Mouse (Mus musculus) MEL (cell line): ENCODE data around the gene Tll1. TPM values are rescaled to one million over a fixed set of nuclear protein-coding genes. Genes with fewer than 3 reads are reported as not detected.

Experiments
- DNase-seq: peaks from one replicate; pipeline ENCODE4 v3.0.0; 2011; ENCODE audit warnings: low read depth, low spot score
- H3K27ac ChIP-seq: 2 replicates; pipeline ENCODE4 v1.5.1; 2012; ENCODE audit warnings: low read depth, mild to moderate bottlenecking, control low read depth, low read length, moderate library complexity; ENCODE audit not compliant: control insufficient read depth
- H3K27me3 ChIP-seq, 2 experiments: fragments of 150-350 bp in 1 of 2; sonication (generic) in 1 of 2; 2 replicates each; pipeline ENCODE4 v1.6.1; 2012; ENCODE audit warnings: low read length in 2 of 2, mild to moderate bottlenecking in 2 of 2, improper control_type of control experiment in 1 of 2, moderate library complexity in 1 of 2; ENCODE audit not compliant: insufficient read depth in 2 of 2, control insufficient read depth in 1 of 2
- H3K36me3 ChIP-seq, 2 experiments: 2 replicates each; pipeline ENCODE4 v1.6.1; 2012 to 2014; ENCODE audit warnings: low read length in 2 of 2, improper control_type of control experiment in 1 of 2, inconsistent platforms in 1 of 2, mild to moderate bottlenecking in 1 of 2; ENCODE audit not compliant: insufficient read depth in 2 of 2, control insufficient read depth in 1 of 2
- H3K4me1 ChIP-seq, 2 experiments: fragments of 150-350 bp in 1 of 2; sonication (generic) in 1 of 2; 2 replicates each; pipeline ENCODE4 v1.6.1; 2012; ENCODE audit warnings: low read length in 2 of 2, improper control_type of control experiment in 1 of 2, mild to moderate bottlenecking in 1 of 2; ENCODE audit not compliant: insufficient read depth in 2 of 2, control insufficient read depth in 1 of 2
- H3K4me3 ChIP-seq, 2 experiments: fragments of 150-350 bp in 1 of 2; sonication (generic) in 1 of 2; 2 replicates each; pipeline ENCODE4 v1.5.1; 2012; ENCODE audit warnings: low read depth in 2 of 2, low read length in 2 of 2, mild to moderate bottlenecking in 2 of 2, moderate library complexity in 2 of 2, control low read depth in 1 of 2, improper control_type of control experiment in 1 of 2; ENCODE audit not compliant: control insufficient read depth in 1 of 2, insufficient read depth in 1 of 2
- H3K79me2 ChIP-seq: 2 replicates; pipeline ENCODE4 v1.6.1; 2012; ENCODE audit warnings: mild to moderate bottlenecking, low read length, moderate library complexity; ENCODE audit not compliant: control insufficient read depth, poor library complexity, insufficient read depth
- H3K9ac ChIP-seq: 2 replicates; pipeline ENCODE4 v1.6.1; 2012; ENCODE audit warnings: low read depth, mild to moderate bottlenecking, control low read depth, low read length, moderate library complexity; ENCODE audit not compliant: control insufficient read depth, poor library complexity, severe bottlenecking
- H3K9me3 ChIP-seq: fragments of 150-350 bp; sonication (generic); replicated peaks from 2 replicates; pipeline ENCODE4 v1.6.1; 2012; ENCODE audit warnings: mild to moderate bottlenecking, low read length, improper control_type of control experiment, moderate library complexity; ENCODE audit not compliant: insufficient read depth
- BHLHE40 ChIP-seq: IDR thresholded peaks from 2 replicates; pipeline ENCODE4 v1.6.1; 2012; ENCODE audit warnings: low read depth, mild to moderate bottlenecking, inconsistent platforms, low read length, improper control_type of control experiment, borderline replicate concordance
- CHD1 ChIP-seq: IDR thresholded peaks from 2 replicates; pipeline ENCODE4 v1.6.1; 2012; ENCODE audit warnings: low read depth, mild to moderate bottlenecking, inconsistent platforms, low read length, improper control_type of control experiment
- CHD2 ChIP-seq: IDR thresholded peaks from 2 replicates; pipeline ENCODE4 v1.6.1; 2011; ENCODE audit warnings: low read length, improper control_type of control experiment
- CTCF ChIP-seq, 3 experiments: IDR thresholded peaks in 2 of 3; conservative IDR thresholded peaks in 1 of 3; 2 replicates each; pipeline ENCODE4 v1.5.1; 2011 to 2012; ENCODE audit warnings: low read length in 3 of 3, low read depth in 2 of 3, mild to moderate bottlenecking in 2 of 3, improper control_type of control experiment in 1 of 3, inconsistent platforms in 1 of 3, mixed read lengths in 1 of 3, moderate library complexity in 1 of 3; ENCODE audit not compliant: control insufficient read depth in 1 of 3, insufficient read depth in 1 of 3, poor library complexity in 1 of 3, severe bottlenecking in 1 of 3
- ETS1 ChIP-seq: IDR thresholded peaks from 2 replicates; pipeline ENCODE4 v1.6.1; 2012; ENCODE audit warnings: low read depth, mild to moderate bottlenecking, inconsistent platforms, low read length, improper control_type of control experiment, moderate library complexity
- GABPA ChIP-seq: IDR thresholded peaks from 2 replicates; pipeline ENCODE4 v1.6.1; 2012; ENCODE audit warnings: low read depth, mild to moderate bottlenecking, inconsistent platforms, low read length, improper control_type of control experiment, moderate library complexity
- HCFC1 ChIP-seq: IDR thresholded peaks from 2 replicates; pipeline ENCODE4 v1.6.1; 2012; ENCODE audit warnings: low read depth, mild to moderate bottlenecking, inconsistent platforms, low read length, improper control_type of control experiment, moderate library complexity
- JUND ChIP-seq: IDR thresholded peaks from 2 replicates; pipeline ENCODE4 v1.6.1; 2011; ENCODE audit warnings: low read depth, mild to moderate bottlenecking, improper control_type of control experiment, low read length
- KAT2A ChIP-seq: conservative IDR thresholded peaks from 2 replicates; pipeline ENCODE4 v1.6.1; 2012; ENCODE audit warnings: low read depth, low read length, improper control_type of control experiment, inconsistent platforms
- MAFK ChIP-seq: IDR thresholded peaks from 2 replicates; pipeline ENCODE4 v1.6.1; 2011; ENCODE audit warnings: low read depth, mild to moderate bottlenecking, low read length, improper control_type of control experiment, borderline replicate concordance
- MAZ ChIP-seq: IDR thresholded peaks from 2 replicates; pipeline ENCODE4 v1.6.1; 2012; ENCODE audit warnings: low read depth, mild to moderate bottlenecking, inconsistent platforms, low read length, improper control_type of control experiment
- MXI1 ChIP-seq: IDR thresholded peaks from 2 replicates; pipeline ENCODE4 v1.6.1; 2011; ENCODE audit warnings: mild to moderate bottlenecking, low read depth, low read length, improper control_type of control experiment
- MYB ChIP-seq: IDR thresholded peaks from 2 replicates; pipeline ENCODE4 v1.6.1; 2011; ENCODE audit warnings: mild to moderate bottlenecking, low read depth, low read length, improper control_type of control experiment
- MYC ChIP-seq: IDR thresholded peaks from 2 replicates; pipeline ENCODE4 v1.6.1; 2011; ENCODE audit warnings: low read depth, mild to moderate bottlenecking, low read length, improper control_type of control experiment, moderate library complexity
- NRF1 ChIP-seq: IDR thresholded peaks from 2 replicates; pipeline ENCODE4 v1.6.1; 2014; ENCODE audit warnings: low read depth, mild to moderate bottlenecking, inconsistent platforms, low read length, improper control_type of control experiment, moderate library complexity; ENCODE audit not compliant: poor library complexity, insufficient read depth, severe bottlenecking
- POLR2AphosphoS2 ChIP-seq: IDR thresholded peaks from 2 replicates; pipeline ENCODE4 v1.6.1; 2011; ENCODE audit warnings: low read length, improper control_type of control experiment
- POLR2AphosphoS5 ChIP-seq: IDR thresholded peaks from 2 replicates; pipeline ENCODE4 v1.6.1; 2012; ENCODE audit warnings: low read depth, borderline replicate concordance, mild to moderate bottlenecking, inconsistent platforms, low read length, moderate library complexity, mixed read lengths
- RAD21 ChIP-seq: IDR thresholded peaks from 2 replicates; pipeline ENCODE4 v1.6.1; 2011; ENCODE audit warnings: mild to moderate bottlenecking, low read depth, low read length, improper control_type of control experiment
- RCOR1 ChIP-seq: IDR thresholded peaks from 2 replicates; pipeline ENCODE4 v1.6.1; 2012; ENCODE audit warnings: low read depth, mild to moderate bottlenecking, inconsistent platforms, low read length, improper control_type of control experiment
- SIN3A ChIP-seq: IDR thresholded peaks from 2 replicates; pipeline ENCODE4 v1.6.1; 2012; ENCODE audit warnings: low read length, improper control_type of control experiment, inconsistent platforms
- SMC3 ChIP-seq: IDR thresholded peaks from 2 replicates; pipeline ENCODE4 v1.6.1; 2011; ENCODE audit warnings: low read depth, low read length, improper control_type of control experiment
- TAL1 ChIP-seq: IDR thresholded peaks from 2 replicates; pipeline ENCODE4 v1.6.1; 2012; ENCODE audit warnings: mild to moderate bottlenecking, inconsistent platforms, low read length, moderate library complexity, mixed read lengths
- TBP ChIP-seq: IDR thresholded peaks from 2 replicates; pipeline ENCODE4 v1.8.0; 2011; ENCODE audit warnings: low read depth, low read length, improper control_type of control experiment
- UBTF ChIP-seq: IDR thresholded peaks from 2 replicates; pipeline ENCODE4 v1.6.1; 2012; ENCODE audit warnings: low read depth, mild to moderate bottlenecking, inconsistent platforms, low read length, improper control_type of control experiment, moderate library complexity, borderline replicate concordance; ENCODE audit not compliant: insufficient read depth
- USF1 ChIP-seq: IDR thresholded peaks from 2 replicates; pipeline ENCODE4 v1.6.1; 2014; ENCODE audit warnings: low read depth, mild to moderate bottlenecking, inconsistent platforms, low read length, improper control_type of control experiment, moderate library complexity
- ZC3H11A ChIP-seq: IDR thresholded peaks from 2 replicates; pipeline ENCODE4 v1.6.1; 2012; ENCODE audit warnings: low read depth, mild to moderate bottlenecking, inconsistent platforms, low read length, improper control_type of control experiment
- ZKSCAN1 ChIP-seq: IDR thresholded peaks from 2 replicates; pipeline ENCODE4 v1.6.1; 2012; ENCODE audit warnings: low read depth, mild to moderate bottlenecking, inconsistent platforms, low read length, improper control_type of control experiment, moderate library complexity
- ZMIZ1 ChIP-seq: IDR thresholded peaks from 2 replicates; pipeline ENCODE4 v1.6.1; 2012; ENCODE audit warnings: low read depth, mild to moderate bottlenecking, inconsistent platforms, low read length, improper control_type of control experiment, moderate library complexity
- ZNF384 ChIP-seq: IDR thresholded peaks from 2 replicates; pipeline ENCODE4 v1.6.1; 2012; ENCODE audit warnings: low read depth, mild to moderate bottlenecking, inconsistent platforms, low read length, improper control_type of control experiment
- polyA plus RNA-seq, 2 experiments: library from polyadenylated mRNA; stranded (reverse) in 1 of 2; unstranded in 1 of 2; fragments of >175 nt in 1 of 2; fragments of >200 nt in 1 of 2; gene quantifications; 2 replicates each; pipeline versions ENCODE4 v1.2.1 to v1.2.4; 2012; ENCODE audit warnings: low replicate concordance in 2 of 2, low read depth in 1 of 2; ENCODE audit not compliant: insufficient read length in 2 of 2, insufficient read depth in 1 of 2, missing spikeins in 1 of 2
- total RNA-seq: library from RNA; depleted of rRNA; stranded (reverse); fragments of 300-350 nt; gene quantifications from 2 replicates; pipeline ENCODE4 v1.2.3, GENCODE M21; 2012

Tll1 gene
- total and polyA plus RNA-seq, 3 experiments = not detected

GRCm38 (mm10) chr8:64204801-64205311 lies 1.2 kb downstream of the Tll1 start:
- H3K36me3 ChIP-seq = no peaks in the 10 kb centered on the region
- H3K4me3 ChIP-seq = no peak overlapping the region
- H3K9ac ChIP-seq = no peak overlapping the region
- H3K27me3 ChIP-seq = no peaks in the 10 kb centered on the region
- H3K79me2 ChIP-seq = no peaks in the 10 kb centered on the region
- no peaks in the 10 kb centered on the region for H3K9me3 ChIP-seq
- no peak overlapping the region for H3K27ac ChIP-seq
- TF ChIP-seq ZNF384 = no peak
- no peak for TF ChIP-seq ETS1
- TF ChIP-seq SMC3 = no peak
- no peak for TF ChIP-seq BHLHE40
- TF ChIP-seq MYC = no peak
- TF ChIP-seq POLR2AphosphoS2 = no peak
- no peak for TF ChIP-seq RCOR1
- TF ChIP-seq CHD1 = no peak
- no peak for TF ChIP-seq HCFC1
- TF ChIP-seq MXI1 = no peak
- no peak for TF ChIP-seq ZKSCAN1
- no peak for TF ChIP-seq SIN3A
- no peak for TF ChIP-seq CHD2
- TF ChIP-seq ZMIZ1 = no peak
- TF ChIP-seq JUND = no peak
- no peak for TF ChIP-seq TBP
- DNase-seq = no peak
- no peaks in the 10 kb centered on the region for H3K4me1 ChIP-seq

GRCm38 (mm10) chr8:64204167-64204566 lies 1.9 kb downstream of the Tll1 start:
- Histone ChIP-seq H3K79me2 (no peaks in the 10 kb centered on the region), H3K27ac (no peak overlapping the region), H3K27me3 (no peaks in the 10 kb centered on the region), H3K4me1 (no peaks in the 10 kb centered on the region), H3K36me3 (no peaks in the 10 kb centered on the region), H3K9me3 (no peaks in the 10 kb centered on the region), H3K4me3 (no peak overlapping the region), H3K9ac (no peak overlapping the region)
- TF ChIP-seq POLR2AphosphoS5 = no peak
- no peak for TF ChIP-seq MYC
- TF ChIP-seq MAZ = no peak
- no peak for TF ChIP-seq TAL1
- no peak for TF ChIP-seq CTCF (IDR thresholded peaks at IDR 0.05 in 2 of 3, conservative IDR thresholded peaks at IDR 0.05 in 1 of 3; ENCODE audit: control insufficient read depth in 1 of 3, insufficient read depth in 1 of 3, low read depth in 2 of 3, low read length in 3 of 3, poor library complexity in 1 of 3, severe bottlenecking in 1 of 3)
- no peak for TF ChIP-seq MAFK
- no peak for TF ChIP-seq POLR2AphosphoS2
- TF ChIP-seq BHLHE40 = no peak
- no peak for TF ChIP-seq USF1
- no peak for TF ChIP-seq NRF1
- no peak for TF ChIP-seq UBTF
- no peak for TF ChIP-seq RAD21
- no peak for TF ChIP-seq ZKSCAN1
- no peak for TF ChIP-seq ZC3H11A
- TF ChIP-seq MYB = no peak
- no peak for TF ChIP-seq RCOR1
- no peak for TF ChIP-seq KAT2A
- no peak for TF ChIP-seq CHD1
- no peak for TF ChIP-seq GABPA
- no peak for TF ChIP-seq SIN3A
- DNase-seq = no peak
